Mouse (Mus musculus) ES-E14 (cell line): ENCODE results near the gene Pam. TPM values are rescaled to one million over a fixed set of nuclear protein-coding genes. Genes with fewer than 3 reads are reported as not detected.

Source experiments
- DNase-seq: peaks from one replicate; pipeline ENCODE4 v3.0.0-alpha.2; 2013; ENCODE audit warnings: low read depth, low spot score
- H3K27ac ChIP-seq: 2 replicates; pipeline ENCODE4 v1.5.1; 2012; ENCODE audit warnings: low read depth, mild to moderate bottlenecking, low read length, moderate library complexity, mixed read lengths; ENCODE audit not compliant: poor library complexity, insufficient read depth, severe bottlenecking
- H3K36me3 ChIP-seq: 2 replicates; pipeline ENCODE4 v1.6.1; 2012; ENCODE audit warnings: mild to moderate bottlenecking, low read length, moderate library complexity, mixed read lengths; ENCODE audit not compliant: control insufficient read depth, poor library complexity, insufficient read depth, severe bottlenecking
- H3K4me1 ChIP-seq, 2 experiments: fragments of 150-350 bp in 1 of 2; sonication (generic) in 1 of 2; 2 replicates each; pipeline ENCODE4 v1.6.1; 2012; ENCODE audit warnings: low read length in 2 of 2, mild to moderate bottlenecking in 1 of 2, mixed read lengths in 1 of 2; ENCODE audit not compliant: control insufficient read depth in 2 of 2, insufficient read depth in 2 of 2, poor library complexity in 1 of 2
- H3K4me3 ChIP-seq, 2 experiments: fragments of 150-350 bp in 1 of 2; sonication (generic) in 1 of 2; 2 replicates each; pipeline ENCODE4 v1.5.1; 2012; ENCODE audit warnings: low read length in 2 of 2, low read depth in 1 of 2, mild to moderate bottlenecking in 1 of 2, mixed read lengths in 1 of 2; ENCODE audit not compliant: insufficient read depth in 1 of 2, poor library complexity in 1 of 2, severe bottlenecking in 1 of 2
- H3K9ac ChIP-seq: 2 replicates; pipeline ENCODE4 v1.6.1; 2012; ENCODE audit warnings: low read depth, mild to moderate bottlenecking, low read length, mixed read lengths; ENCODE audit not compliant: poor library complexity, insufficient read depth, severe bottlenecking
- H3K9me3 ChIP-seq: fragments of 150-350 bp; sonication (generic); 2 replicates; pipeline ENCODE4 v1.6.1; 2012; ENCODE audit warnings: low read depth, mild to moderate bottlenecking, low read length; ENCODE audit not compliant: control insufficient read depth, insufficient read depth
- CHD2 ChIP-seq: IDR thresholded peaks from 2 replicates; pipeline ENCODE4 v1.6.1; 2014; ENCODE audit warnings: mild to moderate bottlenecking, low read depth, low read length, inconsistent platforms
- HCFC1 ChIP-seq: IDR thresholded peaks from 2 replicates; pipeline ENCODE4 v1.6.1; 2012; ENCODE audit warnings: low read length, inconsistent platforms, borderline replicate concordance; ENCODE audit not compliant: insufficient read depth
- MAFK ChIP-seq: IDR thresholded peaks from 2 replicates; pipeline ENCODE4 v1.6.1; 2014; ENCODE audit warnings: mild to moderate bottlenecking, low read depth, low read length, inconsistent platforms; ENCODE audit not compliant: insufficient read depth
- ZC3H11A ChIP-seq: IDR thresholded peaks from 2 replicates; pipeline ENCODE4 v1.6.1; 2012; ENCODE audit warnings: low read depth, mild to moderate bottlenecking, inconsistent platforms, low read length, borderline replicate concordance
- ZNF384 ChIP-seq: IDR thresholded peaks from 2 replicates; pipeline ENCODE4 v1.6.1; 2012; ENCODE audit warnings: low read depth, low read length, inconsistent platforms
- in situ Hi-C, 2 experiments: fragments of 600-800 bp; cut with MboI; formaldehyde crosslinking; loops; one replicate each; pipeline ENCODE4 v1.15.1; 2025; ENCODE audit warnings: low sequenced_read_pairs in 2 of 2, inconsistent platforms in 1 of 2; ENCODE audit not compliant: unreplicated experiment in 2 of 2
- total RNA-seq: library from RNA; depleted of rRNA; stranded (reverse); fragments of 300-350 nt; gene quantifications from 2 replicates; pipeline ENCODE4 v1.2.3, GENCODE M21; 2012; rRNA removed

Gene Pam
- 11.6 and 16.0 TPM in 2 replicates for total RNA-seq

- Histone ChIP-seq H3K4me3 (peak within 1 kb of the TSS; percentile 72 to 92), H3K36me3 (no peaks in the 10 kb centered on the region), H3K27ac (no peak within 1 kb of the TSS), H3K9ac (peak within 1 kb of the TSS; percentile 67), H3K9me3 (no peaks in the 10 kb centered on the region), H3K4me1 (no peaks in the 10 kb centered on the region)
- in situ Hi-C loops = no loop called here
- TF ChIP-seq MAFK (no peak), HCFC1 (no peak), CHD2 (no peak), ZNF384 (no peak), ZC3H11A (no peak)
- DNase-seq = no peak
These were observed at the start of gene Pam for GRCm38 (mm10) chr1:98095246-98095990. Gene Pam, minus strand, starts transcription at chr1:98095646.

DNA sequence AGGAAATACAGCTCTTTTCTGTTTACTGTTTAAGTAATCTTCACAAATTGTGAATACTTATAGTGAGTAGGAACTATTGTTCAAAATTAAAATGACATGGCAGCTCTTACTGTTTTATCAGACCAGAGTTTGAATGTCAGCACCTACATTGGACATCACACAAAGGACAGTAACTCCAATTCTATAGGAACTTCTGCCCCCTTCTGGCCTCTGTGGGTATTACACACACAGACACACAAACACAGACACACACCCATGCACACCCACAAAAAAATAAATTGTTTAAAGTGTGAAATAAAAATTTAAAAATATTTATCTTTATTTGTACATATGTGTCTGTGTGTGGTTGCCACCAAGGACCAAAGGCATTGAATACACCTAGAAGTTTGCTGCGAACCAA lies 49.4 kb upstream of the Pam start:
- no peaks in the 10 kb centered on the region for H3K36me3 ChIP-seq
- peak; percentile 36 for DNase-seq
- TF ChIP-seq ZC3H11A = peak; percentile 60; the same call in 1 of the 2 replicates
- TF ChIP-seq MAFK = no peak
- H3K4me3 ChIP-seq = no peak overlapping the region
- H3K9ac ChIP-seq = no peak overlapping the region
- in situ Hi-C loops = no loop called here
- no peaks in the 10 kb centered on the region for H3K9me3 ChIP-seq
- no peak overlapping the region for H3K27ac ChIP-seq
- no peaks in the 10 kb centered on the region for H3K4me1 ChIP-seq

GRCm38 (mm10) chr1:98131244-98131643 lies 35.8 kb upstream of the Pam start:
- no peak overlapping the region for H3K9ac ChIP-seq
- H3K27ac ChIP-seq = no peak overlapping the region
- H3K4me1 ChIP-seq = no peaks in the 10 kb centered on the region
- DNase-seq = no peak
- no peaks in the 10 kb centered on the region for H3K9me3 ChIP-seq
- in situ Hi-C loops = no loop called here
- no peaks in the 10 kb centered on the region for H3K36me3 ChIP-seq
- no peak for TF ChIP-seq CHD2
- no peak for TF ChIP-seq ZC3H11A
- no peak for TF ChIP-seq MAFK
- no peak for TF ChIP-seq HCFC1
- no peak for TF ChIP-seq ZNF384
- H3K4me3 ChIP-seq = no peak overlapping the region

GRCm38 (mm10) chr1:98129561-98130347 lies 34.3 kb upstream of the Pam start:
- TF ChIP-seq ZNF384 (no peak), HCFC1 (no peak), MAFK (no peak), CHD2 (no peak)
- no peaks in the 10 kb centered on the region for H3K36me3 ChIP-seq

More at GRCm38 (mm10) chr1:98129561-98130347, 34.3 kb upstream of the Pam start:
- no peak for DNase-seq
- Histone ChIP-seq H3K9me3 (no peaks in the 10 kb centered on the region), H3K9ac (no peak overlapping the region), H3K27ac (no peak overlapping the region), H3K4me3 (no peak overlapping the region), H3K4me1 (no peaks in the 10 kb centered on the region)
- in situ Hi-C loops = no loop called here
